Mouse (Mus musculus) ovary, adult 18-20 months (tissue): ENCODE results near the gene Edn3.

Source experiments
- DNase-seq: peaks from one replicate; pipeline ENCODE4 v3.0.0; 2022; ENCODE audit warnings: low spot score, mixed read lengths

Edn3 gene

DNA sequence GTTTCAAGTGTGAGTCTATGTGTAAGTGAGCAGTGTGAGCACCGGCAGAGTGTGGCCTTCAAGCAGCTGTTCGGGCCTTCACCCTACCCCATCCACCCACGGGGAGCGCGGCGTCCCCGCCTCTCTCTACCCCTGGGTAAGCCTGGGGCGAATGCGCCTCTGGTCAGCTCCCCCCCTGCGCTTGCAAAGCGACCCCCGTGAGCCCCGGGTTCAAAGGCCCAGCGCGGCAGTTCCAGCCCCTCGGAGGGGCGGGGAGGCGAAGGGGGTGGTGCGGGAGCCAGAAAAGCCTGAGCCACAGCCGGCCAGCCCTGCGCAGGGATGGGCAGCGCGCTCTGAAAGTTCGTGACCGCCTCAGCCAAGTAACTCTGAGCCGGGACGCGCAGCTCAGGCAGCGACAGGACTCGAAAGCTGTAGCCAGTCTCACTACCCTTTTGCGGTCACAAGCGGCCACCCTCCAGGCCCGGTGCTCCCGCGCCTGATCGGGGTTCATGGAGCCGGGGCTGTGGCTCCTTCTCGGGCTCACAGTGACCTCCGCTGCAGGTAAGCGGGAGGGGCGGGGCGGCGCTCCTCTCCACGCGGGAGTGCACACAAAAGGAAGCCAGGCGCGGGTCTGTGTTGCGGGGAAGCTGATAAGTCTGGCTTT, at the start of gene Edn3:
TSS of gene Edn3 (plus strand) at position 141 of the 643 bp plus-strand sequence.
- DNase-seq = no peak

DNA sequence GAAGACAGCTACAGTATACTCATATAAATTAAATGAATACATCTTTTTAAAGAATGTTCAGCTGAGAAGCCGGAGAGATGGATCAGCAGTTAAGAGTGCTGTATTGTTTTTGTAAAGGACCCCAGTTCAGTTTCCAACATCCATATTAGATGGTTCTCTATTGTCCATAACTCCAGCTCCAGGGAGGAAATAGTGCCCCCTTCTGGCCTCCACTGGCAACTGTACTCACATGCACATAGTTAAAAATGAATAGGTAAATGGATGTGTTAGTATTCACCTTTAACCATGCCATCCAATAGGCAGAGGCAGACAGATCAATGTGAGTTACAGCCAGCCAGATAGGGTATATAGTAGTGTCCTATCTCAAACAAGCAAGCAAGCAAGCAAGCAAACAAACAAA, 48.4 kb upstream of the Edn3 start:
- DNase-seq = no peak

DNA sequence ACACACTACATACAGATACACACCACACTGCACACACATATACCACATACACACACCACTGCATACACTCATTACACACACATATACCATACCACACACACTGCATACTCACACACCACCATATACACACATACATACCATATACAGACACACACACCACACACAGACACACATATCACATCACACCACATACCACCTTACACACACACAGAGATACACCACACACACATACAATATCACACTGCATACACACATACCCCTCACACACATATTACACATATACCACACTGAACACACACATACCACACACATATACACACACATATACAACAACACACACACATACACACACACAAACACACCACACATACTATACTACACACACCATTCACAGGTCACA, 44.5 kb upstream of the Edn3 start:
- no peak for DNase-seq

DNA sequence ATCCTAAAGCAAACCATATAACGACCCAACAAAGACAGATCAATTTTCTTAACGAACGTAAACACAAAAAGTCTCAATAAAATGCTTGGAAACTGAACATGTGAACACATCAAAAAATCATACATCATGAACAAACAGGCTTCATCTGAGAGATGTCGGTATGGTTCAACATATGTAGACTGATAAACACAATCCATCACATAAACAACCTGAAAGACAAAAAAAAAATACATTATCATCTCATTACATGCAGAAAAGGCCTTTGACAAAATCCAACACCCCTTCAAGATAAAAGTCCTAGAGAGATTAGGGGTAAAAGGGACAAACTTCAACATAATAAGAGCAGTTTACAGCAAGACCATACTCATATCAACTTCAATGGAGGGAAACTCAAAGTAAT, 42.6 kb upstream of the Edn3 start:
- DNase-seq = no peak

DNA sequence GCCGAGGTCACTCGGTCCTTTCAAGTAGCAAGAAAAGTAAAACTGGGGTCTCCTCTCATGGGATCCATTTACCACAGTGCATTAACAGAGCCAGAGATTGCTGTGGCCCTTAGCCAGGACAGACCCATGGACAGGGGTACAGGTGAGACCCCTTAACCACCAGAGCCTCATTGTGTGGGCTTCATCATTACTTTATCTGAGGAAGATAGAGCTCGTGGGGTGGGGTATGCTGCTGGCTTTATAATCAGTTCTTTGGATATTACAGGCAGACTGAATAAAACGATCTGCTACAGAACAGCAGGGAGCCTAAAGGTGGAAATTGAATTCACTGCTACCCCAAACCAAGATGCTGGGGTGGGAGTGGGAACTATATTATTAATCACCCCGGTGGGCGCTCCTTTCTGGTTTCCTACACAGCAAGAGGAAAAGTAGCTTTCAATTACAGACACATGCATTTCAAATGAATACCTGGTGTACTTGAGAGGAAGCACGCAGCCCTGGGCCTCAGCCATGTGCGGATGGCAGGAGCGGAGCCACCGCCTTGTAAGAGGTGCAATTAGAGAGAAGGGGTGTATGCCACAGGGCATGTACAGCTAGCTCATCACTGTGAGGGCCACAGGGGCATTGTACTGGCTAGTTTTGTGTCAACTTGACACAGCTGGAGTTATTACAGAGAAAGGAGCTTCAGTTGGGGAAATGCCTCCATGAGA, 33.1 kb upstream of the Edn3 start:
- no peak for DNase-seq

DNA sequence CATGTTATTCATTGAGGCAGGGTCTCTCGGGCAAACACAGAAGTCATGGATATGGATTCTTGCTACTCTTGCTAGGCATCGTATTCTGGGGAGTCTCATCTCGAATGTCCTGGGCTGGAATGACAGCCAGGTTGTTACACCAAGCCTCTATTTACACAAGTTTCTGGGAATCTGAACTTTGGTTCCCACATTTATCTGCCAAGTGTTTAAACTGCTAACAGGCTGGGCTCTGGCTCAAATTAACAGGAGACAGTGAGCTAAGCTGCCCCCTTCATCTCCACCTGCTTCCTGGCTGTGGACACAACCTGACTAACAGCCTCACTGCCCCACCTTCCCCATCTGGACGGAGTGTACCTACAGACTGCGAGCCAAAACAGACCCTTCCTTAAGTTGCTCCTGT, 28.5 kb upstream of the Edn3 start:
- no peak for DNase-seq

DNA sequence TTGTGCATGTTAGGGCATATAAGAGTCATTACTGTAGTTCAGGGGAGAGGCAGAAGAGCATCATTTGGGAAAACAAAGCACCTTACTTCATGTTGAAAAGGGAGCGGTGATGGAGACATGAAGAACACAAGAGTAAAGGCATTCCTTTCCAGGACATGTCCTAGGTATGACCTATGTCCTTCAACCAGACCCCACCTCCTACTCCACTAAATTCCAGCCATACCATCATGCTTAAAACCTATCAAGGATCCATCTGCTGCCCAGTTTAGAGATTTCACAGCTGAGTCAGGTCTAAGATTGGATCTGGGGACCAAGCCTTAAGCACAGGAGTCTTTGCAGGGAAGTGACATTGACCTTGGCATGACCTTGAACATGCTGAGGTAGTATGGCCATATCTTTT, 25.1 kb upstream of the Edn3 start:
- no peak for DNase-seq

DNA sequence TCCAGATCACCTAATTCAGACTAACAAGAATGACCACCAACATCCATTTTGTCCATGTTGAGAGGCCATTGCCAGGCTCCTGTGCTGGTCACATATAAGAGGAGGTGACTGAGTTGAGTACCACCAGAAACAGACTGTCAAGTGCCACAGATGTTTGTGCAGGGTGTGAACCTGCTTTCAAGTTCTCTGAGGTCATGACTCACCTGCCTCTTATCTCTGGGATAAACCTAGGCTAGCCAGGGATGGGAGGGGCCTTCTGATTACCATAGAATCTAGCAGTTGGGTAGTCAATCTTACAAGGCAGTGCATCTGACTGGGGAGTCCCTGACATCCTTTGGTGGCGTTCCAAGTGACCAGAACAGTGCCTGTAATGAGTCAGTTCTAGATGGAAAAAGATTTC, 13.2 kb upstream of the Edn3 start:
- DNase-seq = no peak

DNA sequence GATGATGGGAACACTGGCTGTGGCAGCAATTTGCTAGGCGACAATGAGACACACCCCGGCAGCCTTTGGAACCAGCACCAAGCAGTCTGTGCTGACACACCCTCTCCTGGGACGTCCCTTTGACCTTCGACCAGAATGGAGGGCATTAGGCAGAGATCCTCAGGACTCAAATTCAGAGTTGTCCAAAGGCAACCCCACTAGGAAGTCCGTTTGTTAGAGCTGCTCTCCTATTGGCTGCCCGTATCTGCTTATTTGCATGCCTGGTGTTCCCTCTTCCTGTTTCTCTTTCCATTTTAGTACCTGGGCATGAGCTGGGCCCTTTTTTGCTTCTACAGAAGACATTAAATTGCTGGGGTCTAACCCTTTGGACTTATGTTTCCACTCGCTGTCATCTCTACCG, 12.0 kb upstream of the Edn3 start:
- no peak for DNase-seq

DNA sequence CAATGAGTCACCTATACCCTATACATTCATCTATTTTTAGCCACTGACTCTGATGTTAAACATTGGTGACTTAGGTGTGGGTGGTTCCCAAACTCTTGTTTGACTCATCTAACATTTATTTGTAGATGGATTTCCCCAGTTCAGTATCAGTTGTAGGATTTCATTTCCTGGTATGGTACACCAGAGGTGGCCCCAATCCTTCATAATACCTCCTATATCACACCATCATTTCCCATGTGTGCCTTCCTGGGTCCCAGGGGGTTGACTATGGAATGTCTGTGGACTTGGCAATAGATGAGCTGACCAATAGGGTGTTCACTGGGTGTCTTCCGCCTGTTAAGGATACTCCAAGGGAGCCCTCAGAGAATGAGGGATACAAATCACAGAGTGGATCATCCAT, 7.2 kb upstream of the Edn3 start:
- DNase-seq = no peak

DNA sequence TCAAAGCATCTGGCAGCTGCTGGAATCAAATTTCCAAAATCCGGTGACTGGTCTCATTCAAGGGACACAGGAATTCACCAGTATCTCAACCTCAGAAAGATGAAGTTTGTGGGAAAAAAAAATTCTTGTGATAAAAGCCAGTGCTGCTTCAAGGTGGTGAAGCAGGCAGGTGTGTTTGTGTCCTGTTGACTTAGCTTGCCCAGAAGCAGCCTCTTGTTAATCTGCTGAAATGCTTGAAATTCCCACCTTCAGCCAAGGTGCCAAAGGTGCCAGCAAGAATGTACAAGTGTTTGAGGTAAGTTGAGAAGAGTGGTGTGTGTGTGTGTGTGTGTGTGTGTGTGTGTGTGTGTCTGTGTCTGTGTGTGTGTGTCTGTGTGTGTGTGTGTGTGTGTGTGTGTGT, 6.2 kb upstream of the Edn3 start:
- DNase-seq = no peak

DNA sequence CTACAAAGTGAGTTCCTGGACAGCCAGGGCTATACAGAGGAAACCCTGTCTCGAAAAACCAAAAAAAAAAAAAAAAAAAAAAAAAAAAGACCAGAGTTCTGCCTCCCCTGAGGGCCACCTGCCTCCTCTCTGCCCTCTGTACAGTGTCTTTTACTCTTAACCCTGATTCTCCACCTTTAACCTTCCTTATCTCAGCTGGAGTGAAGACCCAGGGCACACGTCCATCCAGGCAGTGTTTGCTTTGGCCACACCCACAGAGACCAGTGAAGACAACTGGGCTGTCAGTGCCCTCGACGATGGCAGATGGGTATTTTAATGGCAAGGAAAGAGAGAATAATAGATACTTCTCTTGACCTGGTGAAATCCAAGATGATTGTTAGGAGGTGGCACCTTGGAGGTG, 1.2 kb upstream of the Edn3 start:
- no peak for DNase-seq

DNA sequence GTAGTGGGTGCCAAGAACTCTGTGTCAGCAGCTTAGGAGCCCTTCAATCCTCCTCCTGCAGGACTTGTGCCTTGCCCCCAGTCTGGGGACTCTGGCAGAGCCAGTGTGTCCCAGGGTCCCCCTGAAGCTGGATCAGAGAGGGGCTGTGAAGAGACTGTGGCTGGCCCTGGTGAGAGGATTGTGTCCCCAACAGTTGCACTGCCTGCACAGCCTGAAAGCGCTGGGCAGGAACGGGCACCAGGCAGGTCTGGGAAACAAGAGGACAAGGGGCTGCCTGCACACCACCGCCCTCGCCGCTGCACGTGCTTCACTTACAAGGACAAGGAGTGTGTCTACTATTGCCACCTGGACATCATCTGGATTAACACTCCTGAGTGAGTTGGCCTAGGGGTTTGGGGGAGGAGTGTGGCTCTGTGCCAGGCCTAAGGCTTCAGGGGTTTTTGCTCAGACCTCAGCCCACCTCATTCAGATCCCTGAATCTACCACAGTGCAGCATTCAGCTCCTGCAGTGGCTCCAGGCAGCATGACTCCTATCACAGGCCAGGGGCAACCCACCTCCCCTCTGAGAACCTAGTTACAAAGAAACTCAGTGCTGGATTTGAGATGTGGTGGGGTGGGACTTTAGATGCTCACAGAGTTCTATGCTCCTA, 1.2 kb downstream of the Edn3 start:
- DNase-seq = no peak

DNA sequence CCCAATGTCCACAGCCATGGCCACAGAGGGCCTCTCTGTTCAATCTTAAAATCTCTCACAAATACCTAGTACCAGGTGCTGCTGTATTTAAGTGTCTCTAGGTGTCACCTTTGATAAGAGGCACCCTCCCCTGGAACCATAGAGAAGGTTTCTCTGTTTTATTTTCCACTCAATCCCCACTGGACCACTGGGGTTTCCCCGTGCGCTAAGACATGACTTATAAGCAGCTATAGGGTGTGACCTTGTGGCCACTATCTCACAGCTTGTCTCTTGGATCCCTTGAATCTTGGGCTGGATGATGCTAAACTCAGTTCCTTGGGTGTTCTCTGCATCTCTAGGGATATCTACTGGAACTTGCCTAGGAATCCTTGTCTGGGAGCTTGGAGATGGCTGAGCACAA, 1.9 kb downstream of the Edn3 start:
- no peak for DNase-seq

DNA sequence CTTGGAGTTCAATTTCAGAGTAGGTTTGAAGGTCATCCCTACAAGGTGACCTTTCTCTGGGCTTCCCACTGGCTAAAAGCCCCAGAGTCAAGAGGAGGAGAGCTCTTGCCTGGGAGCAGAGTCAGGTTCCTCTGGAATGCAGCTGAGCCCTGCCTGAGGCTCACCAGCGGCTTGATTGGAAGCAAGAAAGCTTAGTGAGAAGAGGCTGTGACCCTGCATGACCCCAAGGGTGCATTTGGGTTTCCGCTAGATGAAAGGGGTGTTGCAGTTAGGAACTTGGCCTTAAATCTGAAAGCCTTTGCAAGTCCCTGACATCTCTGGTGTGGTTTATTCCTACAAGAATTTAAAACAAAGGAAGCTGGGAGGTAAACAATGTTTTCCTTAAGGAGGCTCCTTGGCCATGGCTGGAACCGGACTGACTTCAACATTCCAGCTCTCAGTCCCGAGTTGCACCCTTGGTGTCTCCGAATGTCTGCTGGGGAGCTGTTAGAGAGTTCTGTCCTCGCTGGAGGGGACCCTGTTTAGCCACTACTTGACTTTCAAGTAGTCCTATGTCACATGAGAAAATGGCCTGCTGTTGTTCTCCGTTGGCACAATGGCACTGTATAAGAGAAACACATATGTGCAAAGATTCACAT, 8.6 kb downstream of the Edn3 start:
- DNase-seq = no peak

DNA sequence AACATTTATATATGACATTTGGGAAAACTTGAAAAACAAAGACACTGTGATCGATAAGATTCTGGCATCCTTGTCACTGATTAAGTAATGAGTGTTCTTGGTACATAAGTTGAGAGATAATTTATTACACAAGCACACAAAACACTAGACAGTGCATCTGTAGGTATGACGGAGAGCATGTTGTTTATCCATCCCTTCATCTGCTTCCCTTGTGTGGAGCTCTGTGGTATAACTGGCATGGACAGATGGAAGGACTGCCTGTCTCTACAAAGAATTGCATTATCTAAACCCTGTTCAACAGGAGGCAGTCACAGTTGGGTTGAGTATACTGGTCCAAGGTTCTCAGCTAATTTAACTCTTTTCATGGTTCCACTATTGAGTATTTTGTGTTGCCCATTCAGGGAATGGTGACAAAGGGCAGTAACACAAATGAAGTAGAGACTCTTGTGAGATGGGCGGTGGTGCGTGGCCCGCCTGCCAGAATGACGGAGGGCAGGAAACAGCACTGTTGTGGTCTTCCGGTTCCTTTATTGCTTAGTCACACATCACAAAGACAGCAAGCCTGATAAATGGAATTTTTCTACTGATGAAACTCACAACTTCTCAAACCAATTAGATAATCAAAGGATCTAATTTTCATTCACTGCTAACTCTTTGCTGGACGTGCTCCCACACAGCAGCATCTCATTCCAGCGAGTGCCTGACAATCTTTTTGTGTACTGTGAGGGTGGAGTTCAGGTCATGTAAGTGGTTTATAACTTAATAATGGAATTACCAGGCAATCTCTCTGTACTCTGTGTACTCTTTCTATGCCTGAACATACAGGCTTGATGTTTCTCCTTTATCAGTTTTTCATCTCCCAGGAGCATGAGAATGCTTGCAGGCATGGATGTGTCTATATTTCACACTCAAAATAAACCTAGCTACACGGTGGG, 14.0 kb downstream of the Edn3 start:
- no peak for DNase-seq

DNA sequence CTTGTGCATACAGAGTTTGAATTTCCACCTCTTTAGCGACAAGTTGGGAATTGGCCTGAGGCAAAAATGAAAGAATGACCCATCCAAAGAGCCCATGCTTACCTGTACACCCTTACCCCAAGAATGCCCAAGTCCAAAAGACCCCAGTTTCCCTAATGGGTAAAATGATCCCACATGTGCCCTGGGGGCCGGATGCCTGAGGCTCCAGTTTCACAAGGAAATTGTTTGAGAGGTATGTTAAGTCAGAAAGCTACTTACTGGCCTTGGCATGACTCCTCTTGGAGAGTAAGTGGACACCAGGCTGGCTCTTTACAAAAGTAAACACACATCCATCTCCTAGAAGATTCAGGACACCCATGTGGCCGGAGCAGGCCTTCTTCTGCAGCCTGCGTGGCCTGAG, 21.6 kb downstream of the Edn3 start:
- no peak for DNase-seq

DNA sequence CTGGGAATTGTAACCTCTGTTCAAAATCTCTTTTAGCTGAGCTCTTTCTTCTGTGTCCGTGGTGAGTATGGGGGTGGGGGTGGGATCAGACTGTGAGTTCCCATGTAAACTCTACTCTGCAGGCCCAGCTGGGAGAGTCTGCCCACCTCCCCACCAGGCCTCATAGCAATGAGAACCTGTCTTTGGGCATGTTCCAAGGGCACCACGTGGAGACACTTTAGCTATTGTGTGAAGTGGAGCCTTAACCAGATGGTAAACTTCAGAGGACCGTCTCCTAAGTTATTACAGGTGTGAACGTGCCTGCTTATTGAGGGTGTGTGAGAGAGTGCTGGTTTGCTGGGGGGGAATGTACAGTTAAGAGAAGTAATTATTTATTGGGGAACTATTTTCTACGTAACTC, 22.5 kb downstream of the Edn3 start:
- no peak for DNase-seq

DNA sequence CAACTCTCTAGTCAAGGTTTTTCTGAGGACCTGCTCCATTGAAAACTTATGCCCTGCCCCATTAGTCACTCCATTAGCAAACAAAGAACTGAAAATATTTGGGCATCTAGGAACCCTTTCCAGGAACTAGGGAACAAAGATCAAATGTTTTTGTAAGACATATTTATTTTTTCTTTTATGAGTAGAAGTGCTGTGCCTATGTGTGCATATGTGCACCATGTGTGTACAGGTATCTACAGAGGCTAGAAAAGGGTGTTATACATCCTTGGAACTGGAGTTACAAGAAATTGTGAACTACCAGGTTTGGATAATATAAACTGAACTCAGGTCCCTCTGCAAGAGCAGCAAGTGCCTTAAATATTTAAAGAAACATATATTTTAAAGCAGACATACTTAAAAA, 28.4 kb downstream of the Edn3 start:
- DNase-seq = no peak

DNA sequence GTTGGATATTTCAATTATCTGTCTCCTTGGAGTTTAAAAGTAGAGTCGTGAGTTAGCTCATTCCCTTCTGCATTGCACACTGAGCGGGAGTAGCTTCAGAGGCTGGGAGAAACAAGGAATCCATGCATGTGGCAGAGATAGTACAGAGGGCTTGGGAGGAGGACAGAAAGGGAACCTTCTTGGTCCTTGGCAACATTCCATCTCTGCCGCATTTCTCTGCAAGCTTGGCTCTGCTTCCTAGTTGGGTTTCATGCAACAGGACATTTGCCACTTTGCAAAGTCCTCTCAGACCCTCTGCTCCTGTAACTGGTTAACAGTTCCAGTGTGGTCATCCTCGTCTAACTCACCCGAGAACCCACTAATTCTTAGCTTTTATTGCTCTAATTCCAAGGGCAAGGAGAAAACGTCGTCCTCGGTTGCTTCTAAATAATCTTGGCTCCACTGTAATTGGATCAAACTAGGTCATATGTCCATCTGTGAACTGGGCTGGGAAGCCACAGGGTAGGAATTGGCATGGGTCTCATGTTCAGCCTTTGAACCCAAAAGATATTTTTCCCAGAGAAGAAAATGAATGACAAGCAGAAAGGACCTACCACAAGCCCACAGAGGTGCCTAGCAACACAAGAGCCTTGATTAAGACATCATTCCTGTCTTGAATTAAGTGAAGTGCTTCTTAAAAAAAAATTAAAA, 32.2 kb downstream of the Edn3 start:
- DNase-seq = no peak

DNA sequence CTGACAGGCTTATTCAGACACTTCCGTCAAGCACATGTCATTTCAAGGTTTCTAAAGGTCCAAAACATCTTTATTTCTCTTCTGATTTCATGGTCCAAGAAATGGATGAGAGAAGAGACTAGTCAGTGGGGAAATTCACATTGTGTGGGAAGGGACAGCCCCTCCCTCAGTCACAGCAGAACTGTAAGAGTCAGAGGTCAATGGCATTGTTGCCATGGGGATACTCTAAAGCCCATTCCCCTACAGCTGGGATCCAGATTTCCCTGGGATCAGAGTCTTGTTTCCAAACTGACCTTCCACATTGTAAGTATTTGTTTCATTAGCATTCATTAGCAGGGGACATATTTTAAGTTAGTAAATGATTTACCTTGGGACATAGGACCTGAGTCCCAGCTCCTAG, 32.8 kb downstream of the Edn3 start:
- no peak for DNase-seq
